Mouse (Mus musculus) midbrain, embryonic 11.5 days (tissue): ENCODE data around the gene Hist1h2bj. TPM values are rescaled to one million over a fixed set of nuclear protein-coding genes. Genes with fewer than 3 reads are reported as not detected.

ENCODE experiments used
- ATAC-seq: fragments of 200-750 bp; cut with Nextera tagmentation; 2 replicates; pipeline ENCODE4 v1.8.0; 2017; ENCODE audit warnings: moderate TSS enrichment, moderate library complexity; ENCODE audit not compliant: low FRiP score
- DNase-seq: peaks from one replicate; pipeline ENCODE4 v3.0.0; 2015; ENCODE audit warnings: low spot score; ENCODE audit errors: missing footprints
- H3K27ac ChIP-seq: fragments of 300-500 bp; sonication (generic); 2 replicates; pipeline ENCODE4 v1.5.1; 2014; ENCODE audit warnings: low read depth, low read length
- H3K27me3 ChIP-seq: fragments of 300-500 bp; sonication (generic); 2 replicates; pipeline ENCODE4 v1.6.1; 2014; ENCODE audit warnings: mild to moderate bottlenecking, low read length, moderate library complexity, mixed read lengths; ENCODE audit not compliant: control insufficient read depth, insufficient read depth
- H3K36me3 ChIP-seq: fragments of 300-500 bp; sonication (generic); 2 replicates; pipeline ENCODE4 v1.6.1; 2014; ENCODE audit warnings: mild to moderate bottlenecking, low read length, moderate library complexity, mixed read lengths; ENCODE audit not compliant: control insufficient read depth, insufficient read depth
- H3K4me1 ChIP-seq: fragments of 300-500 bp; sonication (generic); 2 replicates; pipeline ENCODE4 v1.6.1; 2014; ENCODE audit warnings: low read length; ENCODE audit not compliant: control insufficient read depth, insufficient read depth
- H3K4me2 ChIP-seq: fragments of 300-500 bp; sonication (generic); 2 replicates; pipeline ENCODE4 v1.6.1; 2014; ENCODE audit warnings: mild to moderate bottlenecking, moderate library complexity
- H3K4me3 ChIP-seq: fragments of 300-500 bp; sonication (generic); 2 replicates; pipeline ENCODE4 v1.5.1; 2014; ENCODE audit warnings: low read depth, low read length
- H3K9ac ChIP-seq: fragments of 300-500 bp; sonication (generic); 2 replicates; pipeline ENCODE4 v1.6.1; 2014; ENCODE audit warnings: low read length
- H3K9me3 ChIP-seq: fragments of 300-500 bp; sonication (generic); 2 replicates; pipeline ENCODE4 v1.6.1; 2016; ENCODE audit warnings: low read length; ENCODE audit not compliant: control insufficient read depth
- WGBS: fragments of 180-500 bp; shearing (Covaris S2); extraction: QIAGEN DNeasy Blood & Tissue Kit; methylation state at CpG from one replicate; pipeline ENCODE4 v1.1.7; 2014; 5-methylcytosine and 5-hydroxymethylcytosine counted together
- polyA plus RNA-seq: library from polyadenylated mRNA; unstranded; fragments of >200 nt; fragmentation: Nextera tagmentation; extraction: Ambion mirVana; gene quantifications from 2 replicates; pipeline ENCODE4 v1.2.1, GENCODE M21; 2014

The Hist1h2bj gene
- polyA plus RNA-seq, 1 experiment from 2014 or later = 9.9 TPM

DNA sequence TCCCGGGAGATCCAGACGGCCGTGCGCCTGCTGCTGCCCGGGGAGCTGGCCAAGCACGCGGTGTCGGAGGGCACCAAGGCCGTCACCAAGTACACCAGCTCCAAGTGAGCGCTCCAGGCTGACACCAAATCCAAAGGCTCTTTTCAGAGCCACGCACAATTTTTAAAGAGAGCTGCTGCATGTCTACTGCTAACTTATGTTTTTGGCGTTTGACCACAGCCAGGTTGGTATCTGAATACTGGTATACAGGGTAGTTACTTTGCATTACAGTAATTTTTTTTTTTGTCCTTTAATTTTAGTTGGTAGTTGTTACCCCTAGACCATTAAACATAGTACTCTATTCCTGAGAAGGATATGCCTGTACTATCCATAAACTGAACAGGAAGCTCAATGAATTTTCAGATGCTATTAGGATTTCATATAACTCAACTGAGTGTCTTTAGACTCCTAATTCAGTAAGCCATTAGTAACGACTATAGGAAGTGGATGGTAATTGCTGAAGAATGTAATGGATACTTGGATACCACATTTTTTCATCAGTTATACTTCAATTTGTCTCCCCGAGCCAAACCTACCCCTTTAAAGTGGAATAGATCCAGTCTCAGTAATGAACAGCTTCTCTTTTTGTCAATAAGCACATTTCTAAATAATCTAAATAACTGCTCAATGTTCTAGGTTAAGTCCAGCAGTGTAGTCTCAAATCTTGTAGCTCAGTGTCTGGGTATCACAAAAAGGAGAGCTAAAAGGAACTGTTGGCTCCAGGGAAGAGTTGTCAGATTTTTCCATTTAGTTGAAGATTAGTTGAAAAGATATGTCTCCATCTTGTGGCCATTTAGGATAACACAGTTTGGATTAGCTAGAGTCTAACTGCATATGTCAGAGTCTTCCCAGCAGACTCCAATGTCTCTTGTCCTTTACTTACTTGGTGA, 753 bp downstream of the Hist1h2bj start:
- no peaks in the 10 kb centered on the region for H3K9me3 ChIP-seq
- peak overlapping the region; percentile 60 for H3K4me2 ChIP-seq
- peak overlapping the region; percentile 78 for H3K27ac ChIP-seq
- H3K27me3 ChIP-seq = no peaks in the 10 kb centered on the region
- peak overlapping the region; percentile 33 for H3K4me3 ChIP-seq
- DNase-seq (peak; percentile 95), ATAC-seq (peak; percentile 20)
- 3% methylated on average over 10 of the region's 14 CpGs for WGBS
- H3K36me3 ChIP-seq = no peaks in the 10 kb centered on the region
- peaks cover 4% of the 10 kb centered on the region; the same call in 1 of the 2 replicates for H3K4me1 ChIP-seq
- peak overlapping the region; percentile 65 for H3K9ac ChIP-seq

DNA sequence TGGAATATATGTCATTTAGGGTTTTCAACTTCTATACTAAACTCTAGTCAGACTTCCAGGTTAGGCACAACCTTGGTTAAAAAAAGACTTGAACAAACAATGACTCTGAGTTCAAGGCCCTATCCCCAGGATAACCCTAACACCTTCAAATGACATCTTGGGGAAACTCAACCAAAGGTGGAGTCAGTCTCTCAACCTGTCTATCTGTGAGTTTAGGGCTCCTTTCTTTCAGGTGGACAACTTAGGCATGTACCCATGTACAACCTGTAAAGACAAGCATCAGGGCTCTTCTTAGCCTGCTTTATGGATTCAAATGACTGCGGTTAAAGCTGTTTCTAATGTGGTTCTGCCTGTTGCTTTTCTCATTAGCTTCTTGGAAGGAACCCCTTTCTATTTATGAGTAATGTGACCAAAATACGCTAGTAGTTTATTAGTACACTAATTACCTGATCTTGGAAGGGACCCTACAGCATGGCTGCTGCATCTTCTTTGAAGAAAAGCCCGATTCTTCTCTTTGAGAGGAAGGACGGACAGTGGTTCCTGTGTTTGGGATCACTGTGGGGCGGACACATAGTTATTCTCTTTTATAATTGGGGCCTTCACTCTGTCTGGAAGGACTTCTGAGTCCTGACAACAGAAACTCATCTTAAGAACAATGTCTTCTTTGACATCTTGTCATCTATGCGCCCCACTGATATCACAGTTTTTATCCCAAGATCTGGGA, 1.6 kb downstream of the Hist1h2bj start:
- peak overlapping the region; percentile 60 for H3K4me2 ChIP-seq
- no peak overlapping the region; the same call in 1 of the 2 replicates for H3K27ac ChIP-seq
- H3K9me3 ChIP-seq = no peaks in the 10 kb centered on the region
- no peaks in the 10 kb centered on the region for H3K36me3 ChIP-seq
- DNase-seq = peak; percentile 70
- 91% methylated on average over 6 of the region's 6 CpGs for WGBS
- peaks cover 5% of the 10 kb centered on the region; the same call in 1 of the 2 replicates for H3K4me1 ChIP-seq
- H3K9ac ChIP-seq = 0 out of 2 replicates have a peak overlapping the region, but pooled peaks have one; percentile 33
- H3K4me3 ChIP-seq = peak overlapping the region; percentile 33; the same call in 1 of the 2 replicates
- no peak for ATAC-seq
- H3K27me3 ChIP-seq = no peaks in the 10 kb centered on the region

DNA sequence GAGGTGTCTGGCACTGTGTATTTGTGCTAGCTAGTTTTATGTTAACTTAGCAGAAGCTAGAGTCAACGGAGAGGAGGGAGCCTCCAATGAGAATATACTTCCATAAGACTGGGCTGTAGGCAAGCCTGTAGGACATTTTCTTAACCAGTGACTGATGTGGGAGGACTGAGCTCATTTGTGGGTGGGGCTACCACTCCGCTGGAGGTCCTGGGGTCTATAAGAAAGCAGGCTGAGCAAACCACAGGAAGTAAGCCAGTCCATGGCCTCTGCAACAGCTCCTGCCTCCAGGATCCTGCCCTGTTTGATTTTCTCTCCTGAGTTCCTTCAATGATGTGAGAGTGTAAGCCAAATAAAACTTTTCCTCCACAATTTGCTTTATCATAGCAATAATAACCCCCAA, 2.3 kb downstream of the Hist1h2bj start:
- 61% methylated on average over 2 of the region's 2 CpGs for whole genome bisulfite sequencing
- Histone ChIP-seq H3K4me2 (no peak overlapping the region), H3K36me3 (no peaks in the 10 kb centered on the region), H3K27ac (no peak overlapping the region), H3K9ac (no peak overlapping the region), H3K9me3 (no peaks in the 10 kb centered on the region), H3K27me3 (no peaks in the 10 kb centered on the region), H3K4me1 (peaks cover 5% of the 10 kb centered on the region; the same call in 1 of the 2 replicates), H3K4me3 (no peak overlapping the region)
- DNase-seq = peak; percentile 0
- ATAC-seq = no peak

DNA sequence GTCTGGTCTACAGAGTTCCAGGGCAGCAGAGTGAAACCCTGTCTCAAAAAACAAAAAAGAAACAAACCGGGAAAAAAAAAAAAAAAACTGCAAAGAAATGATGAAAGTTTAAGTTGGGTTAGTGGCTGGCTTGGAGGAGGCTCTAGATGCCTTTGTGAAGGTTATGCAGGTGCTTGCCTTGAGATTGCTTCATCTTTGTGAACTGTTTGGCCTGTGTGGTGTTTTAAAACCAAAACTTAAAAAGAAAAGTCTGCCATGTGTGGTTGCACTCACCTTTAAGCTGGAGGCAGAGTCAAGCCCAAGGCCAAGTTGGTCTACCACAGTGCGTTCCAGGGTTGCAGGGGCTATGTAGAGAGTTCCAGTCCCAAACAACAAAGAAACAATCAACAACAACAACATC, 6.0 kb downstream of the Hist1h2bj start:
- no peak overlapping the region for H3K4me3 ChIP-seq
- ATAC-seq (no peak), DNase-seq (peak; percentile 72)
- 0 out of 2 replicates have a peak, but pooled peaks cover 3% of the 10 kb centered on the region for H3K4me1 ChIP-seq
- no peak overlapping the region for H3K9ac ChIP-seq
- H3K36me3 ChIP-seq = no peaks in the 10 kb centered on the region
- no peak overlapping the region for H3K27ac ChIP-seq
- no peaks in the 10 kb centered on the region for H3K27me3 ChIP-seq
- no peak overlapping the region for H3K4me2 ChIP-seq
- 69% methylated on average over 2 of the region's 2 CpGs for WGBS
- no peaks in the 10 kb centered on the region for H3K9me3 ChIP-seq

DNA sequence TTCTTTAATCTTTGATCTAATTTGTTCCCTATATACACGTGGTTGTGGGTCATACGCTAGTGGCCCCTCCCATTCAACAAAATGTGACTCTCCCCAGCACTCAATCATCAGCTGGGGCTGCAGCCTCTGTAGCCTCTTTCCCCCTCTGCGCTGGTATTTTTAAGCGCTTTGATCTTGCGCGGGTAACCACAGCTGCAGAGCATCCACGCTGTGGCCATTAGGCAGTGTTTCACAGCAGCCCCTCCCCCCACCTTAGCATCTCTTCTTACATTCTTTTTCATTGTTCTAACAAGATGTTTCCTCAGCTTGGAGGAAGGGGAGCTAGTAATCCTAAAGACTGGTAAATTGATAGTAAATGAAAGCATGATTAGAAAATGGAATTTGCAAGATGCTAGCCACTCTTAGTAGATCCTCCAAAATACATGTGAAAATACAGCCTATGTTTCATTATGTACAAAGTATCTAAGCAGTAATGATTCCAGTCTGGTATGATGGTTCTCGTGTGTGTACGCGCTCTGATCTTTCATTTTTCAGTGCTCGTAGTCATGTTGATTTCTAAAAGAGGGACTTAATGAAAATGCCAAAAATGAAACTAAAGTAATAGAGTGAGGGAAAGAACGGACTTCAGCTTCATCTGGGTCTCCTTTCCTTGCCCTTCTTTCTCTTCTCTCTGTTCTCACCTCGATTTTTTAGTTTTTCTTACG, 6.9 kb downstream of the Hist1h2bj start:
- H3K4me1 ChIP-seq = 0 out of 2 replicates have a peak, but pooled peaks cover 3% of the 10 kb centered on the region
- no peaks in the 10 kb centered on the region for H3K9me3 ChIP-seq
- H3K4me3 ChIP-seq = peak overlapping the region; percentile 44
- H3K4me2 ChIP-seq = peak overlapping the region; percentile 52
- H3K36me3 ChIP-seq = no peaks in the 10 kb centered on the region
- H3K9ac ChIP-seq = peak overlapping the region; percentile 10; the same call in 1 of the 2 replicates
- WGBS = 1% methylated on average over 14 of the region's 14 CpGs
- ATAC-seq = peak; percentile 63
- H3K27ac ChIP-seq = peak overlapping the region; percentile 52
- H3K27me3 ChIP-seq = no peaks in the 10 kb centered on the region
- DNase-seq = peak; percentile 97

DNA sequence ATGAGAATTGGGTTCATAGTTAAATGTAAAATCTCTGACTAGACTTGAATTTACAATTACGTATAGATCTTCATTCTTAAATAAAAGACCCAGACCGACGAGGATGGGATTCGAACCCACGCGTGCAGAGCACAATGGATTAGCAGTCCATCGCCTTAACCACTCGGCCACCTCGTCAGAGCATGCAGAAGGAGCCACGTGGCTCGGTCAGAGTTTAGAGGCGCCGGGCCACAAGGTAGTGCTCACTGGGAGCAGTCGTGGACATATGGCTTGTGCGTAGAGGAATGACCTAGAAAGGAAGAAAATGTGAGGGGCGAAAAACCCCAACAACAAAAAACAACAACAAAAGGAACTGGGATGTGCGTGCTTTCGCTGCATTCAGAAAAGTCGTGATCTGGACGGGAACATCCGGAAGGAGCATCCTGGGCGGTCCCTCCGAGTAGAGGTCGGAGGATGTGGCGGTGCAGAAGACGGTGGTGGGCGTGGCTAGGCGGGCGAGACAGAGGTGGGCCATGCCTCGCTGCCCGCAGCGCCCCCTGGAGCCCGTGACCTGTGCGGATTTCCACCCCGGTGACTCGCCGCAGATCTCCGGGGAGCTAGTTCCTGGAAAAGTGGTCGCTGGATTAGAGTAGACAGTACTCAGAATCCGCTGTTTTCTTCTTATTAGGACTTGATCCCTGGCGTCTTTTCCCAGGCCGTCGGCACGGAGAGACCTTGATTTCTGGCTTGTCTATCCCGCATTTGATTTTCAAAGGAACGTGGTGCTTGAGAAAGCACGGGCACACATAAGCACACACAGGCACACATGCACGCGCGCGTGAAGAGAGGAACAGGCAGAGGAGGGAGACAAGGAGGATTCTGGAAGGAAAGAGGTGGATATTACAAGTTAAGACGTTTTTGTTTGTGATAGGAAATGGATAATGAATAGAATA, 7.8 kb downstream of the Hist1h2bj start:
- Histone ChIP-seq H3K27me3 (no peaks in the 10 kb centered on the region), H3K4me3 (peak overlapping the region; percentile 44), H3K4me2 (peak overlapping the region; percentile 52), H3K36me3 (no peaks in the 10 kb centered on the region), H3K9me3 (no peaks in the 10 kb centered on the region), H3K9ac (peak overlapping the region; percentile 61), H3K27ac (peak overlapping the region; percentile 69), H3K4me1 (0 out of 2 replicates have a peak, but pooled peaks cover 3% of the 10 kb centered on the region)
- DNase-seq = peak; percentile 99
- peak; percentile 96 for ATAC-seq
- WGBS = under 1% methylated on average over 52 of the region's 52 CpGs

DNA sequence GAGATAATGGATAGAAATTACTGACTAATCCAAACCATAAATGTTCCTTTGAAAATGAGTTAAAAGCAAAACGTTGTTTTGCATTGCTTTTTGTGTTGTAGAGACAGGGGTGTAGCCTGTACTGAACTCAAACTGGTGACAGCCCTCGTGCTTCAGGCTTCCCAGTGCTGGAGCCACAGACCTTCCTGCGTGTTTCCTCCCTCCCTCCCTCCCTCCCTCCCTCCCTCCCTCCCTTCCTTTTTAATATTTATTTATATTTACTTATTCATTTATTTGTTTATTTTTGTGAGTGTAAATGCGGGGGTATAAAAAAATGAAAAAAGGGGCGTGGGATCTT, 8.5 kb downstream of the Hist1h2bj start:
- ATAC-seq (no peak), DNase-seq (no peak)
- Histone ChIP-seq H3K4me1 (0 out of 2 replicates have a peak, but pooled peaks cover 3% of the 10 kb centered on the region), H3K27ac (peak overlapping the region; percentile 69; the same call in 1 of the 2 replicates), H3K4me3 (peak overlapping the region; percentile 44), H3K4me2 (peak overlapping the region; percentile 52), H3K9me3 (no peaks in the 10 kb centered on the region), H3K36me3 (no peaks in the 10 kb centered on the region), H3K9ac (peak overlapping the region; percentile 61), H3K27me3 (no peaks in the 10 kb centered on the region)
- WGBS = 12% methylated on average over 5 of the region's 5 CpGs

DNA sequence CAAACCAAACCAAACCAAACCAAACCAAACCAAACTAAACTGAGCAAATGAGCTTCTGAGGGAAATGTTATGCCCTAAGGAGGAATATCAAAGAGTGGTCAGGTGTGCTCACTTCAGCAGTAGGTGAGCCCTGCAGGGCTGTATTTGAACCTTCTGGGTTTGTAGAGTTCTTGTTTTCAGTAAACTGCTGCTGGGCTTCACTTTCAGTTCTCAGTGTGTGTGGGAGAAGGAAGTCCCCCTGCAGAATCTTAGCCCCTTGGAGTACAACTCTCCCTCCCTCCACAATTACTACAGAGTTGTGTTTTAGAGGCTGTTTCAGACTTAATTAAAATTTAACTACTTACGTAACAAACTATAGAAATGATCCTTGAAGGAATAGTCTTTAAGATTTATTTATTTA, 10.7 kb downstream of the Hist1h2bj start:
- no peak overlapping the region for H3K27ac ChIP-seq
- no peaks in the 10 kb centered on the region for H3K27me3 ChIP-seq
- no peak overlapping the region for H3K4me3 ChIP-seq
- H3K4me1 ChIP-seq = 0 out of 2 replicates have a peak, but pooled peaks cover 3% of the 10 kb centered on the region
- H3K9ac ChIP-seq = no peak overlapping the region
- H3K36me3 ChIP-seq = no peaks in the 10 kb centered on the region
- DNase-seq (peak; percentile 12), ATAC-seq (no peak)
- no peaks in the 10 kb centered on the region for H3K9me3 ChIP-seq
- 91% methylated on average over 1 of the region's 1 CpGs for WGBS
- H3K4me2 ChIP-seq = no peak overlapping the region
